Mouse (Mus musculus) ES-E14 (cell line): ENCODE measurements around the gene Mmp24. TPM values are rescaled to one million over a fixed set of nuclear protein-coding genes. Genes with fewer than 3 reads are reported as not detected.
"Not testable (repeated sequence)": the region's sequence is repeated elsewhere in the genome, so short reads cannot be mapped to it uniquely, and the experiment has no call there.

Experiments used
- DNase-seq: peaks from one replicate; pipeline ENCODE4 v3.0.0-alpha.2; 2013; ENCODE audit warnings: low read depth, low spot score
- H3K27ac ChIP-seq: 2 replicates; pipeline ENCODE4 v1.5.1; 2012; ENCODE audit warnings: low read depth, mild to moderate bottlenecking, low read length, moderate library complexity, mixed read lengths; ENCODE audit not compliant: poor library complexity, insufficient read depth, severe bottlenecking
- H3K36me3 ChIP-seq: 2 replicates; pipeline ENCODE4 v1.6.1; 2012; ENCODE audit warnings: mild to moderate bottlenecking, low read length, moderate library complexity, mixed read lengths; ENCODE audit not compliant: control insufficient read depth, poor library complexity, insufficient read depth, severe bottlenecking
- H3K4me1 ChIP-seq, 2 experiments: fragments of 150-350 bp in 1 of 2; sonication (generic) in 1 of 2; 2 replicates each; pipeline ENCODE4 v1.6.1; 2012; ENCODE audit warnings: low read length in 2 of 2, mild to moderate bottlenecking in 1 of 2, mixed read lengths in 1 of 2; ENCODE audit not compliant: control insufficient read depth in 2 of 2, insufficient read depth in 2 of 2, poor library complexity in 1 of 2
- H3K4me3 ChIP-seq, 2 experiments: fragments of 150-350 bp in 1 of 2; sonication (generic) in 1 of 2; 2 replicates each; pipeline ENCODE4 v1.5.1; 2012; ENCODE audit warnings: low read length in 2 of 2, low read depth in 1 of 2, mild to moderate bottlenecking in 1 of 2, mixed read lengths in 1 of 2; ENCODE audit not compliant: insufficient read depth in 1 of 2, poor library complexity in 1 of 2, severe bottlenecking in 1 of 2
- H3K9ac ChIP-seq: 2 replicates; pipeline ENCODE4 v1.6.1; 2012; ENCODE audit warnings: low read depth, mild to moderate bottlenecking, low read length, mixed read lengths; ENCODE audit not compliant: poor library complexity, insufficient read depth, severe bottlenecking
- H3K9me3 ChIP-seq: fragments of 150-350 bp; sonication (generic); 2 replicates; pipeline ENCODE4 v1.6.1; 2012; ENCODE audit warnings: low read depth, mild to moderate bottlenecking, low read length; ENCODE audit not compliant: control insufficient read depth, insufficient read depth
- CHD2 ChIP-seq: IDR thresholded peaks from 2 replicates; pipeline ENCODE4 v1.6.1; 2014; ENCODE audit warnings: mild to moderate bottlenecking, low read depth, low read length, inconsistent platforms
- HCFC1 ChIP-seq: IDR thresholded peaks from 2 replicates; pipeline ENCODE4 v1.6.1; 2012; ENCODE audit warnings: low read length, inconsistent platforms, borderline replicate concordance; ENCODE audit not compliant: insufficient read depth
- MAFK ChIP-seq: IDR thresholded peaks from 2 replicates; pipeline ENCODE4 v1.6.1; 2014; ENCODE audit warnings: mild to moderate bottlenecking, low read depth, low read length, inconsistent platforms; ENCODE audit not compliant: insufficient read depth
- ZC3H11A ChIP-seq: IDR thresholded peaks from 2 replicates; pipeline ENCODE4 v1.6.1; 2012; ENCODE audit warnings: low read depth, mild to moderate bottlenecking, inconsistent platforms, low read length, borderline replicate concordance
- ZNF384 ChIP-seq: IDR thresholded peaks from 2 replicates; pipeline ENCODE4 v1.6.1; 2012; ENCODE audit warnings: low read depth, low read length, inconsistent platforms
- in situ Hi-C, 2 experiments: fragments of 600-800 bp; cut with MboI; formaldehyde crosslinking; loops; one replicate each; pipeline ENCODE4 v1.15.1; 2025; ENCODE audit warnings: low sequenced_read_pairs in 2 of 2, inconsistent platforms in 1 of 2; ENCODE audit not compliant: unreplicated experiment in 2 of 2
- total RNA-seq: library from RNA; depleted of rRNA; stranded (reverse); fragments of 300-350 nt; gene quantifications from 2 replicates; pipeline ENCODE4 v1.2.3, GENCODE M21; 2012

Mmp24 gene
- total RNA-seq, 1 experiment = 0.76 TPM

GRCm38 (mm10) chr2:155729158-155729645 is 45.9 kb upstream of the Mmp24 start, which contains the start of gene Edem2:
Gene Edem2 (minus strand): TSS chr2:155729475.
- Histone ChIP-seq H3K9me3 (no peaks in the 10 kb centered on the region), H3K4me1 (peaks cover 2 to 4% of the 10 kb centered on the region in 2 experiments; a peak in 1 of 4 replicates), H3K9ac (peak within 1 kb of the TSS; percentile 70), H3K4me3 (peak within 1 kb of the TSS; percentile 70 to 92), H3K36me3 (no peaks in the 10 kb centered on the region), H3K27ac (no peak within 1 kb of the TSS)
- TF ChIP-seq ZC3H11A (no peak), HCFC1 (peak; percentile 95), MAFK (no peak), ZNF384 (no peak), CHD2 (no peak)
- peak; percentile 84 for DNase-seq
- in situ Hi-C loops = no loop called here

DNA sequence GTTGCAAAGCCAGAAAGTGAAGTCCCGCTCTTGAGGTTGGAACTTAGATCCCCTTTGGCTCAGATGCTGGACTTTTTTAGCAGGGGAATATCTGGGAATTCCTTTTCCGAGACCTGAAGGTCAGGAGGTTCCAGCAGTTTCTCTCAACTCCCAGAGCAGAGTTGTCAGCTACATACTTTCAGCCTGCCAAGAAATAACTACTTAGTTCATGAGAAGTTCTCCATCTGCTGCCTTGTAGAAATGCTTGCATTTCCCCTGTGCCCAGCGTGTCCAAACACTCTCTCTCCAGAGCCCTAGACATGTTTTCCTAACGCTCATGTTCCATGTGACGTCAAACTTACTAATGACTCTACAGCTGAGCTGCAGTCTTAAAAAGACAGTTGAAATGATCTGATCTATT is 40.1 kb upstream of the Mmp24 start:
- in situ Hi-C loops = no loop called here

DNA sequence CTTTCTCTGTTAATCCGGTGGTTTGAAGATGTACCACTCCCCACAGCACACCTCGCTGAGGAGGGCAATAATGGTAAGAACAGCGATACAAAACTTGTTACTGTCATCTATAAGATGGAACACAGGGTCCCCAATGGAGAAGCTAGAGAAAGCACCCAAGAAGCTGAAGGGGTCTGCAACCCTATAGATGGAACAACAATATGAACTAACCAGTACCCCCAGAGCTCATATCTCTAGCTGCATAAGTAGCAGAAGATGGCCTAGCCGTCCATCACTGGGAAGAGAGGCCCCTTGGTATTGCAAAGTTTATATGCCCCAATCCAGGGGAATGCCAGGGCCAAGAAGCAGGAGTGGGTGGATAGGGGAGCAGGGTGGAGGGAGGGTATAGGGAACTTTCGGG is 39.4 kb upstream of the Mmp24 start, which contains the start of gene Gm17581:
TSS of gene Gm17581 (minus strand) at position 101 of the 400 bp plus-strand sequence.
- DNase-seq, H3K27ac ChIP-seq, H3K9ac ChIP-seq, H3K9me3 ChIP-seq, in situ Hi-C loops, H3K36me3 ChIP-seq, H3K4me3 ChIP-seq: not testable (repeated sequence)
- peaks cover 4 to 11% of the 10 kb centered on the region in 2 experiments; a peak in 3 of 4 replicates for H3K4me1 ChIP-seq

More for the DNA sequence above, 40.1 kb upstream of the Mmp24 start:
- no peaks in the 10 kb centered on the region for H3K9me3 ChIP-seq
- no peak overlapping the region for H3K9ac ChIP-seq
- peaks cover 4 to 11% of the 10 kb centered on the region in 2 experiments; a peak in 3 of 4 replicates for H3K4me1 ChIP-seq
- no peak overlapping the region for H3K4me3 ChIP-seq
- H3K27ac ChIP-seq = no peak overlapping the region
- TF ChIP-seq ZNF384 = no peak
- TF ChIP-seq ZC3H11A = no peak
- TF ChIP-seq MAFK = no peak
- TF ChIP-seq HCFC1 = no peak
- TF ChIP-seq CHD2 = no peak
- no peaks in the 10 kb centered on the region for H3K36me3 ChIP-seq
- DNase-seq = no peak

GRCm38 (mm10) chr2:155736936-155737335 is 38.2 kb upstream of the Mmp24 start:
- H3K9me3 ChIP-seq = no peaks in the 10 kb centered on the region
- no peak overlapping the region for H3K9ac ChIP-seq
- H3K4me3 ChIP-seq = no peak overlapping the region
- DNase-seq = no peak
- H3K27ac ChIP-seq = no peak overlapping the region
- no peak for TF ChIP-seq MAFK
- no peak for TF ChIP-seq ZNF384
- no peak for TF ChIP-seq ZC3H11A
- no peak for TF ChIP-seq HCFC1
- no peak for TF ChIP-seq CHD2
- H3K36me3 ChIP-seq = no peaks in the 10 kb centered on the region
- peaks cover 6 to 11% of the 10 kb centered on the region in 2 experiments; a peak in 3 of 4 replicates for H3K4me1 ChIP-seq
- in situ Hi-C loops = no loop called here

DNA sequence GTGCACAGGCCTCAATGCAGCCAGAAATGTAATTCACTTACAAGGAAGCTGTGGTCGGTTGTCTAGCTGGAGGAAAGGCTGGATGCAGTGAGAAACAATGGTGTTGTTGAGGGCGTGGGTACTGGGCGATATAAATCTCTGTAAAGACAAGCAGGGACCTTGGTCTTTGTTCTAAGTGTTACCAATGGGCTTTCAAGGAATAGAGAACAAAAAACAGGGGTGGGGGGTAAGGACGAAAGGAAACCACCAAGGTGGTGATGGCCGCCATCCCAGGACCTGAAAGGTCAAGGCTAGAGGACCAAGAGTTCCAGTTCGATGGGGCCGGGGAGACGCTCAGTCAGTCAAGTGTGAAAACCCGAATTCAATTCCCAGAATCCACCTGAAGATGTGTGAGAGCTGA is 37.3 kb upstream of the Mmp24 start:
- Histone ChIP-seq H3K4me3 (no peak overlapping the region), H3K9me3 (no peaks in the 10 kb centered on the region), H3K4me1 (peaks cover 6 to 18% of the 10 kb centered on the region in 2 experiments; a peak in 3 of 4 replicates), H3K27ac (0 out of 2 replicates have a peak overlapping the region, but pooled peaks have one; percentile 17), H3K36me3 (no peaks in the 10 kb centered on the region), H3K9ac (no peak overlapping the region; the same call in 1 of the 2 replicates)
- no peak for TF ChIP-seq ZC3H11A
- TF ChIP-seq MAFK = no peak
- TF ChIP-seq ZNF384 = no peak
- no peak for TF ChIP-seq HCFC1
- TF ChIP-seq CHD2 = no peak
- in situ Hi-C loops = no loop called here
- peak; percentile 48 for DNase-seq
